Mouse (Mus musculus) forebrain, postnatal 0 days (tissue): ENCODE measurements around the gene Klhl26. TPM values are rescaled to one million over a fixed set of nuclear protein-coding genes. Genes with fewer than 3 reads are reported as not detected.

Experiments used
- ATAC-seq: fragments of 200-750 bp; cut with Nextera tagmentation; 2 replicates; pipeline ENCODE4 v1.8.0; 2017; ENCODE audit warnings: mild to moderate bottlenecking, moderate library complexity
- DNase-seq: peaks from one replicate; pipeline ENCODE4 v3.0.0-alpha.2; 2015
- H3K27ac ChIP-seq: fragments of 300-500 bp; sonication (generic); 2 replicates; pipeline ENCODE4 v1.5.1; 2014; ENCODE audit warnings: low read depth, mild to moderate bottlenecking, antibody characterized with exemption, low read length, moderate library complexity, mixed read lengths
- H3K27me3 ChIP-seq: fragments of 300-500 bp; sonication (generic); 2 replicates; pipeline ENCODE4 v1.6.1; 2014; ENCODE audit warnings: mild to moderate bottlenecking, low read length, mixed read lengths; ENCODE audit not compliant: insufficient read depth
- H3K36me3 ChIP-seq: fragments of 300-500 bp; sonication (generic); 2 replicates; pipeline ENCODE4 v1.6.1; 2014; ENCODE audit warnings: mild to moderate bottlenecking, moderate library complexity; ENCODE audit not compliant: insufficient read depth
- H3K4me1 ChIP-seq: fragments of 300-500 bp; sonication (generic); 2 replicates; pipeline ENCODE4 v1.6.1; 2014; ENCODE audit warnings: antibody characterized with exemption; ENCODE audit not compliant: insufficient read depth
- H3K4me2 ChIP-seq: fragments of 300-500 bp; sonication (generic); 2 replicates; pipeline ENCODE4 v1.6.1; 2014; ENCODE audit warnings: low read depth, mild to moderate bottlenecking, moderate library complexity
- H3K4me3 ChIP-seq: fragments of 300-500 bp; sonication (generic); 2 replicates; pipeline ENCODE4 v1.5.1; 2014; ENCODE audit warnings: low read depth, low read length, mixed read lengths
- H3K9ac ChIP-seq: fragments of 300-500 bp; sonication (generic); 2 replicates; pipeline ENCODE4 v1.6.1; 2014; ENCODE audit warnings: mild to moderate bottlenecking
- H3K9me3 ChIP-seq: fragments of 300-500 bp; sonication (generic); 2 replicates; pipeline ENCODE4 v1.6.1; 2016; ENCODE audit warnings: low read length
- CTCF ChIP-seq: sonication (generic); IDR thresholded peaks from 2 replicates; pipeline ENCODE4 v1.5.1; 2016; ENCODE audit warnings: antibody characterized with exemption, control low read depth, low read depth
- WGBS: fragments of 180-500 bp; shearing (Covaris S2); extraction: QIAGEN DNeasy Blood & Tissue Kit; methylation state at CpG from one replicate; pipeline ENCODE4 v1.1.7; 2014; 5-methylcytosine and 5-hydroxymethylcytosine counted together
- polyA plus RNA-seq: library from polyadenylated mRNA; unstranded; fragments of >200 nt; fragmentation: Nextera tagmentation; extraction: Ambion mirVana; gene quantifications from 2 replicates; pipeline ENCODE4 v1.2.1, GENCODE M21; 2015
- total RNA-seq: library from RNA; depleted of rRNA; stranded (reverse); fragments of >200 nt; gene quantifications from 2 replicates; pipeline ENCODE4 v1.2.3, GENCODE M21; 2014

Gene Klhl26
- total and polyA plus RNA-seq, 2 experiments from 2014 or later, result 34.8 to 35.3 TPM

DNA sequence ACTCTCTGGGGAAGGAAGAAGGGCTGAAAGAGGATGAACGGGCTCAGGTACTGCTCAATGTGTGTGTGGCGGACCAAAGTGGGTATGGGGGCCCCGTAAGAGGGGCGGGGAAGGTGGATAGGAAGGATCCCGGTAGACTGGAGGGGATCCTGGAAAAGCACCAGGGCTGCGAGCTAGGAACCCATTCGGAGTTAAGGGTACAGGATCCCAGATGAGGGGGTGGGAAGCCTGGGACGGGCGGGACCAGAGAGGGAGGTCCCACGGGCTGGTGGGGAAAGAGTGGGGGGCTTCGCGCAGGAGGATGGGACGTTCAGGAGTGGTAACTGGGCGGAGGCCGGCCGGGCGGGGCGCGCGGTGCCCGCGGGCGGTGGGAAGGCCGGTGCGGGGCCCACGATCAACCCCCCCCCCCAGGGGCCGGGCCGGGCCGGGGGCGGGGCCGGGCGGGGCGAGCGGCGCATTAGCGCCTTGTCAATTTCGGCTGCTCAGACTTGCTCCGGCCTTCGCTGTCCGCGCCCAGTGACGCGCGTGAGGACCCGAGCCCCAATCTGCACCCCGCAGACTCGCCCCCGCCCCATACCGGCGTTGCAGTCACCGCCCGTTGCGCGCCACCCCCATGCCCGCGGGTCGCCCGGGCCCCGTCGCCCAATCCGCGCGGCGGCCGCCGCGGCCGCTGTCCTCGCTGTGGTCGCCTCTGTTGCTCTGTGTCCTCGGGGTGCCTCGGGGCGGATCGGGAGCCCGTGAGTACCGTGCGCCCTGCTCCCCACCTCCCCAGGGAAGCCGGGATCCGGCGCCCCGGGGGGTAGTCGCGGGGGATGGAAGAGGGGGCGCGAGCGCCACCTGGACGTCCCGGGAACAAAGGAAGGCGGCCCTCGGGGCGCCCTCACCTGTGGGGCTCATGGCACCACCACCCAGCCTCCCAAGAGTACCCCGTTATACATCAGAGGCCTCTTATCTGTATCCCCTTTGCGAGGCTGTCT is 16.2 kb upstream of the Klhl26 start, which contains the start of gene Crlf1:
Gene Crlf1, plus strand, starts transcription at position 495 of the 977 bp plus-strand sequence.
- ATAC-seq (no peak), DNase-seq (no peak)
- no peaks in the 10 kb centered on the region for H3K9me3 ChIP-seq
- H3K27ac ChIP-seq, result no peak within 1 kb of the TSS
- peak within 1 kb of the TSS; percentile 62 for H3K4me2 ChIP-seq
- H3K27me3 ChIP-seq, result peaks cover 91% of the 10 kb centered on the region
- H3K4me1 ChIP-seq, result peaks cover 7% of the 10 kb centered on the region
- 2% methylated on average over 47 of the region's 93 CpGs for WGBS
- peak within 1 kb of the TSS; percentile 58 for H3K9ac ChIP-seq
- H3K36me3 ChIP-seq, result no peaks in the 10 kb centered on the region
- H3K4me3 ChIP-seq, result peak within 1 kb of the TSS; percentile 47
- no peak for TF ChIP-seq CTCF

DNA sequence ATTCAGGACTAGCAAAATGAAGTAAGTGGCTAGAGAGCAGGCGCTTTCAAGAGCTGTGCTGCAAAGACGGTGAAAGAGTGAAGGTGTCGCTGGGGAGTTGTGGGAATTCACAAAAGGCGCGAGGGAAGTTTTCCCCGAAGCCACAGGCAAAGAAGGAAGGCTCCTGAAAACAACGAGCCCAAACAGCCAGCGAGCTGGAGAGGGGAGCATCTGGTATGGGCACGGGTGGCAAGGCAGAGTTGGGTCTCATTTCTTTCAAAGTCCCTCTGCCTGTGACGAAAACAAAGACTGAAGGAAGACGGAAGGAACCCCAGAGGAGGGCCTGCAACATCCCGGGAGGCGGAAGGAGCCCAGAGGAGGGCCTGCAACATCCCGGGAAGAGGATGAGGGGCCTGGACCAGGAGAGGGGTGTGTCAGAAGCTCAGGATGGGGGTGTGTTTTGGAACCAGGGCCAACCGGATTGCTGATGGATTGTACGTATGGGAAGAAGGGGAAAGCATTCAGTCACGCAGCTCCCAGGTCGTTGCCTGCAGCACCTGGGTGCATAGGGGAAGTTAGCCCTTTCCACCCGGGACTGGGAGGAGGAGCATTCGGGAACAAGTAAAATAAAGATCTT is 14.2 kb upstream of the Klhl26 start:
- WGBS, result 2% methylated on average over 20 of the region's 20 CpGs
- no peak for TF ChIP-seq CTCF
- Histone ChIP-seq H3K9ac (no peak overlapping the region), H3K4me3 (no peak overlapping the region), H3K9me3 (no peaks in the 10 kb centered on the region), H3K27me3 (peaks cover 78% of the 10 kb centered on the region), H3K4me1 (peaks cover 7% of the 10 kb centered on the region), H3K36me3 (no peaks in the 10 kb centered on the region), H3K4me2 (no peak overlapping the region), H3K27ac (no peak overlapping the region)
- no peak for ATAC-seq
- no peak for DNase-seq

DNA sequence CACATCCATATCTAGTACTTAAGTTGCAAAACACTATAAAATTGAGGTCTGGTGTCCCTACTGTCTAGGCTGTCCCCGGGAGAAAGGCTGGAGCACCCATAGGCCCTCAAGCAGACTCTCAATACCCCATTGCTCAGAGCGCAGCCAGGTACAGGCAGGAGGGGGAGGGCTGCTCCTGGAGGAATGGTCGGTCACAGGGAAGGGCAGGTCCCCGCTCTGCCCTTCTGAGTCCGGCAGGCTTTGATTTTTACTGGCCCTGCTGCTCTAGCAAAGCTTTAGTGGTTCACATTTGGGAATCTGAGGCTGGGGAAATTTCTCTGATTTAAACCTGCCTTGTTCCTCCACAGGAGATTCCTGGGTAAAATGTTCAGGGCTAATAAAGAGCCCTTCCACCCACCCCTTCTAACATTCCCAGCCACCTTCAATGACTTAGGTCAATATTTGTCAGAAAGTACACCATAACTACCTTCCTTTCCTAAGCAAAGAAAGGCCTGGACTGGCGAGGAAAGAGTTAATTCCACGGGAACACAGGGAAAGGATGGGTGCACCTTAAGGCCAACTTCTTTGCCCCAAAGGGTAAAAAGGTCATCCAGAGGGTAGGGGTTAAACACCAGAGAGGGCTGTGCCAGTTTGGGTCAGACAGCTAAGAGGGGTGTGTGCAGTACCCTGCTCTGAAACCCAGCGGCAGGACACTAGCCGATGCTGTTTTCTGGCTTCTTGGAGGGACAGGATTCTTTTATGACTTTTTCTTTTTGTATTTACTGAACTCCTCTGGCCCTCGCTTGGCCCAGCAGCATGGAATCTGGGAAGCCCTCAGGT is 13.5 kb upstream of the Klhl26 start:
- peaks cover 7% of the 10 kb centered on the region for H3K4me1 ChIP-seq

DNA sequence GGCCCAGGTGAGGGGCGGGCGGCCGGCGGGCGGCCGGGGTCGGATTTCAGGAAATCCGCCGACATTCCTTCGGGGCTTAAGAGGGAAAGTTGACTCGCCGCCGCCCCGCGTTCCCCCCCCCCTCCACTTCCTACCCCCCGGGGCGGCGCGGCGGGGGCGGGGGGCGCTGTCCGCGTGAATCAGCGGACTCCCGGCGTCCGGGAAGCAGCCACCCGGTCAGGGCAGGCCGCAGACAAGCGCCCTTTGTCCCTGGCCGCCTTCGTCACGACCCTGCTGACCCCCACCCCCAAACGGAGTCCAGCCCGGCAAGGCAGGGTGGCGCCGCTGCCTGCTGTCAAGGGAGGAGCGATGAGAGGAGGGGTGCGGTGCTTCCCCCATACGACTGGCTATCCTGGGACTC is 12.8 kb upstream of the Klhl26 start:
- TF ChIP-seq CTCF, result no peak
- Histone ChIP-seq H3K4me3 (0 out of 2 replicates have a peak overlapping the region, but pooled peaks have one; percentile 4), H3K4me2 (peak overlapping the region; percentile 9; the same call in 1 of the 2 replicates), H3K9me3 (no peaks in the 10 kb centered on the region), H3K27me3 (peaks cover 65% of the 10 kb centered on the region), H3K4me1 (peaks cover 7% of the 10 kb centered on the region), H3K27ac (no peak overlapping the region), H3K9ac (no peak overlapping the region), H3K36me3 (0 out of 2 replicates have a peak, but pooled peaks cover 7% of the 10 kb centered on the region)
- under 1% methylated on average over 40 of the region's 41 CpGs for WGBS
- no peak for DNase-seq
- ATAC-seq, result no peak

More for the DNA sequence above, 13.5 kb upstream of the Klhl26 start:
- no peaks in the 10 kb centered on the region for H3K9me3 ChIP-seq
- 9% methylated on average over 10 of the region's 10 CpGs for WGBS
- ATAC-seq (no peak), DNase-seq (no peak)
- no peak overlapping the region for H3K9ac ChIP-seq
- H3K4me2 ChIP-seq, result no peak overlapping the region
- H3K36me3 ChIP-seq, result 0 out of 2 replicates have a peak, but pooled peaks cover 3% of the 10 kb centered on the region
- H3K4me3 ChIP-seq, result no peak overlapping the region
- TF ChIP-seq CTCF, result no peak
- H3K27ac ChIP-seq, result no peak overlapping the region
- H3K27me3 ChIP-seq, result peaks cover 71% of the 10 kb centered on the region

DNA sequence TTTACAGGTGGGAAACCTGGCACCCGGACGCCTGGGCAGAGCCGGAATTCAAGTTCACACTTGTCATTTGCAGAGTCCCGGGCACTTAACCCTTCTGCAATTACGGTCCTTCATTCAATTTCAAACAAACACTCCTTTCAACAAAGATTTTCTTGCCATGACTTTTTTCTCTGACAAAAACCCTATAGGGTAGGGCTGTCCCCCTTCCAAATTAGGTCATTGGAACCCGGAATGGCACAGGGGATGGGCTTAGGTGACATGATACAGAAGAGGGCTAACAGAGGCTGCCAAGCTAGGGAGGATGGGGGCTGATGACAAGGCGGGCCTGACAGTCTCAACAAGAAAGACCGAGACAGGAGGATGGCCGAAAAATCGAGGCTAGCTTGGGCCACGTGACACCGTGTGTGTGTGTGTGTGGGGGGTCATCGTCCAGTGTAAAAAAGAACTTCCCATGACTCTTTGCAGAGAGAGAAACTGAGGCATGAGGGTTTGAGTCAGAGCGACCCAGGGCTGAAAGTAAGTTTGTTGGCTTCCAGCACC is 12.2 kb upstream of the Klhl26 start:
- Histone ChIP-seq H3K4me1 (peaks cover 7% of the 10 kb centered on the region), H3K9ac (no peak overlapping the region), H3K4me2 (peak overlapping the region; percentile 9; the same call in 1 of the 2 replicates), H3K36me3 (peaks cover 11% of the 10 kb centered on the region; the same call in 1 of the 2 replicates), H3K9me3 (no peaks in the 10 kb centered on the region), H3K27me3 (peaks cover 59% of the 10 kb centered on the region), H3K27ac (no peak overlapping the region), H3K4me3 (peak overlapping the region; percentile 18; the same call in 1 of the 2 replicates)
- no peak for TF ChIP-seq CTCF
- WGBS, result 2% methylated on average over 14 of the region's 14 CpGs
- DNase-seq (no peak), ATAC-seq (no peak)
